ENCODE assay signal across 13 mouse cellular contexts in the genomic region with DNA sequence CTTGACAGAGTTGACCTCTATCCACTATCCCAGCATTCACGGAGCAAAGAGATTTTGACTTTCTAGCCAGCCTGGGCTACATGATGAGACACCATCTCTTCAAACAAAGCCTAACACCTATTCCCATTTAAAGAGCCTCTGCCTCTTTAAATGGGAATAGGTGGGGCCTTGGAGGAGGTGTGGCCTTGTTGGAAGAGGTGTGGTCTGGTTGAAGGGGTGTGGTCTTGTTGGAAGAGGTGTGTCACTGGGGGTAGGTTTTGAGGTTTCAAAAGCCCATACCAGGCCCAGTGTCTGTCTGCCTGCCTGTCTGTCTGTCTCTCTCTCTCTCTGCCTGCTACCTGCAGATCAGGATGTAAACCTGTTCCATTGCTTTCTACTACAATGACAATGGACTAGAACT. TPM values are rescaled to one million over a fixed set of nuclear protein-coding genes. Genes with fewer than 3 reads are reported as not detected.
DNase-seq lines count a peak whose midpoint lies in the region; ATAC-seq and TF ChIP-seq lines count a peak whose summit lies in the region.
"Had no signal": no experiment of that assay in that cellular context is flagged by ENCODE, and none has a peak within 500 bp of the region (broad histone marks: within the 10 kb centered on the region; RNA-seq: fewer than 3 reads in every experiment).

No protein-coding gene starts in this region.

- H3K36me3 ChIP-seq in heart, postnatal 0 days (replicated peaks; ENCODE audit: control insufficient read depth, insufficient read depth, low read length), result no peaks in the 10 kb centered on the region
- H3K36me3 ChIP-seq in liver, embryonic 12.5 days, result no peaks in the 10 kb centered on the region

- 0 out of 2 replicates have a peak, but pooled peaks cover 4% of the 10 kb centered on the region for H3K4me1 ChIP-seq in heart, postnatal 0 days (ENCODE audit: control insufficient read depth, insufficient read depth)
- H3K4me1 ChIP-seq in liver, embryonic 12.5 days, result no peaks in the 10 kb centered on the region

- no peak overlapping the region for H3K4me3 ChIP-seq in heart, postnatal 0 days (ENCODE audit: low read depth, low read length)
- H3K4me3 ChIP-seq in liver, embryonic 12.5 days, result no peak overlapping the region
- H3K4me3 ChIP-seq: erythroblast, embryonic 14.5 days; left cerebral cortex, adult 2 months had no signal

- H3K27me3 ChIP-seq in heart, postnatal 0 days (ENCODE audit: control insufficient read depth, insufficient read depth, low read length), result peaks cover 48% of the 10 kb centered on the region
- peaks cover 68% of the 10 kb centered on the region for H3K27me3 ChIP-seq in liver, embryonic 12.5 days (replicated peaks)

- no peaks in the 10 kb centered on the region for H3K9me3 ChIP-seq in heart, postnatal 0 days (replicated peaks; ENCODE audit: control insufficient read depth, low read length)
- H3K9me3 ChIP-seq in liver, embryonic 12.5 days (replicated peaks), result no peaks in the 10 kb centered on the region

- no peak overlapping the region for H3K27ac ChIP-seq in heart, postnatal 0 days (ENCODE audit: low read depth)
- H3K27ac ChIP-seq in liver, embryonic 12.5 days, result no peak overlapping the region
- H3K27ac ChIP-seq: hindbrain, embryonic 14.5 days; left cerebral cortex, adult 2 months had no signal

- ATAC-seq in heart, postnatal 0 days (ENCODE audit: insufficient read depth, low read depth), result 0 out of 2 replicates have a peak, but pooled peaks have one; percentile 42
- peak; percentile 30 for ATAC-seq in liver, embryonic 12.5 days

- WGBS in heart, postnatal 0 days, result 47% methylated on average over 1 of the region's 1 CpGs
- WGBS in liver, embryonic 12.5 days (ENCODE audit: insufficient replicate concordance), result 58% methylated on average over 1 of the region's 1 CpGs

- H3K9ac ChIP-seq in heart, postnatal 0 days (replicated peaks; ENCODE audit: low read depth, low read length), result no peak overlapping the region
- no peak overlapping the region for H3K9ac ChIP-seq in liver, embryonic 12.5 days
- H3K9ac ChIP-seq: hindbrain, embryonic 14.5 days had no signal

- no peak for DNase-seq in heart, postnatal 0 days (ENCODE audit: low spot score)
- no peak for DNase-seq in heart, adult 11 months
- peak; percentile 47 for DNase-seq in 3T3-L1 (ENCODE audit: low read depth, low spot score)
- DNase-seq in T-cell, adult 2 months (ENCODE audit: low spot score), result peak; percentile 55
- DNase-seq in right cerebral cortex, adult 2 months (ENCODE audit: low spot score in 2 of 2), result no peak
- DNase-seq in ovary, postnatal 14 days (ENCODE audit: low spot score), result no peak
- DNase-seq in layer of hippocampus, postnatal 14 days (ENCODE audit: low spot score in 2 of 2), result no peak

- TF ChIP-seq EP300 in heart, postnatal 0 days (IDR thresholded peaks at IDR 0.05; ENCODE audit: low read depth), result no peak

- no peak overlapping the region for H3K4me2 ChIP-seq in heart, postnatal 0 days (ENCODE audit: low read depth, low read length)
- H3K4me2 ChIP-seq in liver, embryonic 12.5 days, result no peak overlapping the region
- H3K4me2 ChIP-seq: hindbrain, embryonic 14.5 days had no signal

- no peak for TF ChIP-seq CTCF in heart, postnatal 0 days (IDR thresholded peaks at IDR 0.05; ENCODE audit: low read depth)

RNA-seq across cellular contexts. Expression of gene Gdf7, which starts 5.2 kb away (rescaled TPM):
- total RNA-seq in heart, postnatal 0 days (2014; rRNA removed; ENCODE audit: low replicate concordance), result not detected in 2 replicates
- not detected in 2 replicates for polyA plus RNA-seq in heart, postnatal 0 days (2015; fragmentation: Nextera tagmentation; extraction: Ambion mirVana)
- not detected in 2 replicates for polyA plus RNA-seq in liver, embryonic 12.5 days (2016; fragmentation: Nextera tagmentation; extraction: Ambion mirVana)
- under 1 TPM; 0.23 to 0.26 TPM for total RNA-seq in layer of hippocampus, postnatal 14 days (2021)
- total RNA-seq: adrenal gland, postnatal 14 days; gastrocnemius, postnatal 25 days had no signal
- polyA plus RNA-seq: erythroblast, embryonic 14.5 days had no signal

RNA-seq across cellular contexts. Expression of gene Hs1bp3, which starts 6.3 kb away (rescaled TPM):
- 9.5 and 11.7 TPM in 2 replicates for total RNA-seq in heart, postnatal 0 days (2014; rRNA removed; ENCODE audit: low replicate concordance)
- 9.7 TPM in 2 replicates for polyA plus RNA-seq in heart, postnatal 0 days (2015; fragmentation: Nextera tagmentation; extraction: Ambion mirVana)
- 5.4 and 6.1 TPM in 2 replicates for polyA plus RNA-seq in liver, embryonic 12.5 days (2016; fragmentation: Nextera tagmentation; extraction: Ambion mirVana)
- 10 to 100 TPM; 10.3 to 11.6 TPM for total RNA-seq in layer of hippocampus, postnatal 14 days (2021)

Comparison
In these comparisons a context has a peak if more than half of its experiments do, and no peak if none do; other contexts are left out.
1. DNase-seq: peak in 3T3-L1 (single experiment) and T-cell, adult 2 months (single experiment); none in heart, postnatal 0 days (single experiment), heart, adult 11 months (single experiment), right cerebral cortex, adult 2 months (0 of 2), ovary, postnatal 14 days (single experiment) and layer of hippocampus, postnatal 14 days (0 of 2).